Mouse (Mus musculus): ENCODE measurements at regions not wholly inside any gene's neighbourhood (a gene's known extent, or its start where the extent isn't known, plus 50 kb on each side); places are given as distances from the start of the nearest gene placed in this dataset.

DNA sequence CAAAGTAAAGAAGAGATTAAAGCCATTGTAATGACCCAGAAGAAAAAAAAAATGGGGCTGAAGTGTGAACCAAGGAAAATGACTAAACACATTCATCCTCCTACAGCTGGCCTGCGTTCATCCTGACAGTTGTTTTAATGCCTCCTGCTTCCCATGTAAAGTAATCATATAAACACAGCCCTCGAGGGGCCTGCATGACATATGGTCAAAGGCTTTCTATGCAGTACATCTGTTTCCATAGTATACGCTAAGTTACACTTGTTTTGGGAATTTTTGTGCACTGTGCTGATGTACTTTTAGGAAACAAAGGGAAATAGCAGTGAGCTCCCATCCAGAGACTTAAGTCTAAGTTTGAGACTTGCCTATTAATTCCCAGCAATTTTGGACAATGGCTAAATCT lies 63.3 kb upstream of the Parp8 start:
- TF ChIP-seq POLR2A (IDR thresholded peaks at IDR 0.05; ENCODE audit: extremely low read depth, insufficient read depth, low read length) (no peak), CTCF (IDR thresholded peaks at IDR 0.05; ENCODE audit: low read depth, low read length) (no peak)

All from liver, adult 2 months (tissue).